Mouse (Mus musculus) hindbrain, embryonic 10.5 days (tissue): ENCODE measurements around the gene Runx1. TPM values are rescaled to one million over a fixed set of nuclear protein-coding genes. Genes with fewer than 3 reads are reported as not detected.
A peak's percentile ranks its signal among the peaks of the same experiment; 100 is the strongest.

Source experiments
- DNase-seq: peaks from one replicate; pipeline ENCODE4 v3.0.0-alpha.2; 2017; ENCODE audit warnings: low spot score
- H3K27ac ChIP-seq: fragments of 300-500 bp; sonication (generic); 2 replicates; pipeline ENCODE4 v1.5.1; 2016; ENCODE audit warnings: mild to moderate bottlenecking, moderate library complexity
- H3K27me3 ChIP-seq: fragments of 300-500 bp; sonication (generic); 2 replicates; pipeline ENCODE4 v1.6.1; 2016; ENCODE audit warnings: mild to moderate bottlenecking; ENCODE audit not compliant: poor library complexity, insufficient read depth, severe bottlenecking
- H3K36me3 ChIP-seq: fragments of 300-500 bp; sonication (generic); 2 replicates; pipeline ENCODE4 v1.6.1; 2016; ENCODE audit warnings: mild to moderate bottlenecking, moderate library complexity
- H3K4me1 ChIP-seq: fragments of 300-500 bp; sonication (generic); replicated peaks from 2 replicates; pipeline ENCODE4 v1.6.1; 2016; ENCODE audit warnings: mild to moderate bottlenecking
- H3K4me3 ChIP-seq: fragments of 300-500 bp; sonication (generic); 2 replicates; pipeline ENCODE4 v1.5.1; 2016; ENCODE audit warnings: mild to moderate bottlenecking, moderate library complexity
- H3K9me3 ChIP-seq: fragments of 300-500 bp; sonication (generic); 2 replicates; pipeline ENCODE4 v1.6.1; 2016; ENCODE audit warnings: mild to moderate bottlenecking, moderate library complexity
- WGBS: fragments of 180-500 bp; shearing (Covaris S2); methylation state at CpG from one replicate; pipeline ENCODE4 v1.1.7; 2016; 5-methylcytosine and 5-hydroxymethylcytosine counted together
- polyA plus RNA-seq: library from polyadenylated mRNA; unstranded; fragments of >200 nt; fragmentation: Nextera tagmentation; extraction: Ambion mirVana; gene quantifications from 2 replicates; pipeline ENCODE4 v1.2.1, GENCODE M21; 2016

The Runx1 gene
- polyA plus RNA-seq, 1 experiment from 2014 or later: 2.2 TPM

DNA sequence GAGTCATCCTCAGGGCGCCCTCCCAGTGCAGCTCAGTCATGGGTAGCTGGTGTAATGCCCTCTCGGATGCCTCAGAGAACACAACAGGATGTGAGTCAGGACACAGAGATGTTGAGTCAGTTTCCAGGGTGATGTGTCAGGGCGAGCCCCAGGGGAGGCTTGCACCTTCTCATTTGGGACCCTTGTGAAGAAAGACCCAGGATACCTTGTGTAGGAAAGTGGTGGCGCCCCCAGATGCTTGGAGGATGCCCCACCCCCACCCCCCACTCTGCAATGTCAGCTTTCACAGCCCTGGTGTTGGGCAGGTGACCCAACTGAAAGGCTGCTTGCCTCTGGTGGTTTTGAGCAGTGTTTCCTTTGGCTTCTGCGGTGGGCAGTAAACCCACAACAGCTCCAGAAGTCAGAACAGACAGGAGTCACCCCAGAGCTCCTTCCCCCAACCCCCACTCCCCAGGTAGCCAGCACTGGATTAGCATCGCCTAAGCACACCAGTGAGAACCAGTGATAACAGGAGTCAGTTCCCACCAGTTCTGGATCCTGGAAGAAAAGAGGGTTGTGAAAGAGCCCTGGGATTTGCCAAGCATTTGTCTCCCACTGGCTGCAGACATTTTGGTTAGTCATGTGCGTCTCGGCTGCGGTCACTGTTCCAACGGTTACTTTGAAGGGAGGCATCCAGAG, 205.0 kb downstream of the Runx1 start:
- H3K4me3 ChIP-seq: no peak overlapping the region
- no peak overlapping the region for H3K27ac ChIP-seq
- H3K27me3 ChIP-seq: peaks cover 15% of the 10 kb centered on the region
- 63% methylated on average over 10 of the region's 10 CpGs for WGBS
- H3K4me1 ChIP-seq: peaks cover 29% of the 10 kb centered on the region; the same call in 1 of the 2 replicates
- H3K36me3 ChIP-seq: no peaks in the 10 kb centered on the region
- peaks cover 10% of the 10 kb centered on the region for H3K9me3 ChIP-seq
- no peak for DNase-seq

DNA sequence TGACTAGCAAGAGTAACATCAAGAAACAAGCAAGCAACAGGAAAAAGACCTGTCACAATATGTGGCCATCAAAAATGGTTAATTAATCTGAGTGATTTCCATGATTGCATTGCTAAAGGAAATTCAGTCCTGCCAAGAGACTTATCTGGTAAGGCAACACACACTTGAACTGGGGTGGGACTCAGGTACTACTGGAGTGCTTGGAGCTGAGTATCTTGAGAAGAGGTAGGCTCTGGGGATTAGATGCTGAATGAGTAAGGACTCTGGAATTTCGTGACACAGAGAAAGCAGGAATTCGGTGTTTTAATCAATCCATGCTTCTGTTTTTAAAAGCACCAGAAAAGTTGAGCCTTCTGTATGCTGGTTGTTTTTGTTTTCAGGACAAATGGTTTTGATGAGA, 209.1 kb downstream of the Runx1 start:
- no peak overlapping the region for H3K27ac ChIP-seq
- 90% methylated on average over 2 of the region's 2 CpGs for WGBS
- DNase-seq: no peak

DNA sequence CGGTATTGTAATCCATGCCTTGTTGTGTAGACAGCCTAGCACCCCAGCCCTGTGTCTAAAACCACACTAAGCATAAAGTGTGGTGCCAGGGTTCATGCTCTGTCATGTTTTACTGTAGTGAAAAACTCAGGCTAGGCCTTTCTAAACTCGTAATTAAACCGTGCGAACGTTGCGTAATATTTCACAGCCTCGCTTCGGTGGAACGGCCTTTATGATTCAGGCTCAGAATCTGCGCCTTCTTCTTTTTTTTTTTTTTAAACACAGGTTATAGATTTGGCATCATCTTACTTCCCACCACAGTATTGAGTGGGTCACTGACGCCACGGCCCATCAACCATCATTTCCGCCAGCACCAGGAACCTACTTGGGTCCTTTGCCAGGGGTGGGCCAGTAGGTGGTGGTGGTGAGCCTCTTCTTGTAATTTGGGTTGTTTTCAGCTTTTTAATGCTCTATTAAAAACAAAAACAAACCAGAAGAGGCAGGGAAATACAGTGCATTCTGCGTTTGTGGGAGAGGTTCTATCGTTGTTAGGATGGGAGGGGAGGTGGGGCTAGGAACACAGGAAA, 210.6 kb downstream of the Runx1 start:
- no peak overlapping the region for H3K27ac ChIP-seq
- peaks cover 28% of the 10 kb centered on the region for H3K27me3 ChIP-seq
- H3K9me3 ChIP-seq: peaks cover 10% of the 10 kb centered on the region
- no peak overlapping the region for H3K4me3 ChIP-seq
- no peak for DNase-seq
- H3K4me1 ChIP-seq: peaks cover 29% of the 10 kb centered on the region
- 91% methylated on average over 15 of the region's 15 CpGs for whole genome bisulfite sequencing
- H3K36me3 ChIP-seq: no peaks in the 10 kb centered on the region

More for the DNA sequence above, 209.1 kb downstream of the Runx1 start:
- Histone ChIP-seq H3K27me3 (peaks cover 14% of the 10 kb centered on the region), H3K4me3 (no peak overlapping the region), H3K4me1 (peaks cover 31% of the 10 kb centered on the region), H3K9me3 (peaks cover 10% of the 10 kb centered on the region), H3K36me3 (no peaks in the 10 kb centered on the region)

DNA sequence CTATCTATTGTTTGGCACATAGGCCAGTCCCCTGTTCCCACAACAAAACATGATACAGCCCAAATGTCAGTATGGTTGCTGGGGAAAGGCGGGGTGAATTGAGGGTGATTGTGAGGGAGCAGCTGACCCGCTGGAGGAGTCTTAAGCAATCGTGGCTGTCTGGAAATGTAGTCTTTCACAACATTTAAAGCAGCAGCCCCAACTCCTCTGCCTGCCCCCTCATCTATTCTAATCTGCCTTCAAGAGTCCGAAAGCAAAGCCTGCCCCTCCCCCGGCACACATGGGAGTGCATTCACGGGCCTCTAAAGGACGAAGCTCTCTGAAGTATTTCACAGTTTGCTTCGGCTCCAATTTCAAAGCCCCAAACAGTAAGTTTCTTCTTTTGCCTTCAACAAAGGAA, 213.4 kb downstream of the Runx1 start:
- peaks cover 1% of the 10 kb centered on the region; the same call in 1 of the 2 replicates for H3K9me3 ChIP-seq
- WGBS: 27% methylated on average over 8 of the region's 8 CpGs
- no peaks in the 10 kb centered on the region for H3K36me3 ChIP-seq
- no peak overlapping the region for H3K4me3 ChIP-seq
- DNase-seq: no peak
- H3K4me1 ChIP-seq: peaks cover 50% of the 10 kb centered on the region
- no peak overlapping the region for H3K27ac ChIP-seq
- peaks cover 42% of the 10 kb centered on the region for H3K27me3 ChIP-seq

DNA sequence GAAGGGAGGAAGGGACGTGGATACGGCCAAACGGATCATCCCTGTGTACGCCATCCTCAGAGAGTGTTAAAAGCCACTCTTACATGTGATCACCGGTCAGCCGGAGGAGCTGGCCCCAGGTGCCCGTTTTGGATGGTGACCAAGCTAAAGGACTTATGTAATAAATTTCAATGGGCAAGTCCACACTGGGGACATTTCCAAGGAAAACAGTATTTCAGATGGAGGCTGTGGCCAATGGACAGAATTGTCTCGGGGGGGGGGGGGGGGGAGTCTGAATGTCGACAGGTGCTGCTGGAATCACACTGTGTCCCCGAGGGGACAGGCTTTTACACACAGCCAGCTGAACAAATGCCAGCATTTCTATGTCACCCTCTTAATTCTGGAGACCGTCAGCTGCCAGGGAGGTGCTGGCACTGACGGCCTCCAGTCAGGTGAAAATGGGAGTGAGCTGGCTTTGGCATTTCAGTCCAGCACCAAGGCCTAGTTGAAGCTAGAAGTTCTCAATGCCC, 214.3 kb downstream of the Runx1 start:
- no peak overlapping the region for H3K4me3 ChIP-seq
- no peaks in the 10 kb centered on the region for H3K36me3 ChIP-seq
- H3K27me3 ChIP-seq: peaks cover 51% of the 10 kb centered on the region
- 91% methylated on average over 12 of the region's 12 CpGs for WGBS
- H3K4me1 ChIP-seq: peaks cover 53% of the 10 kb centered on the region
- no peak for DNase-seq
- H3K27ac ChIP-seq: no peak overlapping the region
- H3K9me3 ChIP-seq: no peaks in the 10 kb centered on the region

DNA sequence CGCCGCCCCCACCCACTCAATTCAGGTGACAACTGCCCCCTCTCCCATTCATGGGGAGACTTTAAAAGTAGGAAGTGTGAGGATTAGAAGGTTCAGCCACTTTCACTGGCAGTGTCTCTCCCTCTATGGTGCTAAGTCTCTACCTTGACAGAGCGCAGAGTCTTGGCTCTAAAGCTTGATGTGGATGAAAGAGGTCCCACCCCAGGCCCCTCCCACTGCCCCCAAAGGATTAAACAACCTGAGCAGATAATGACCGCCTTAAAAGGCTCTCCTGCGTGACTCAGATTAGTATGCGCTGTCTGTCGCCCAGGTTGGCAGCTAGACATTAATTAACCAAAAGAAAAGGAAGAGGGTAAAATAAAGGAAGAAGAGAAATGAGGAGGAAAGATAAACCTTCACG, 215.5 kb downstream of the Runx1 start:
- H3K4me3 ChIP-seq: no peak overlapping the region
- H3K27ac ChIP-seq: no peak overlapping the region
- no peak for DNase-seq
- H3K36me3 ChIP-seq: no peaks in the 10 kb centered on the region
- peaks cover 63% of the 10 kb centered on the region for H3K27me3 ChIP-seq
- WGBS: 51% methylated on average over 8 of the region's 8 CpGs
- no peaks in the 10 kb centered on the region for H3K9me3 ChIP-seq
- H3K4me1 ChIP-seq: peaks cover 65% of the 10 kb centered on the region

DNA sequence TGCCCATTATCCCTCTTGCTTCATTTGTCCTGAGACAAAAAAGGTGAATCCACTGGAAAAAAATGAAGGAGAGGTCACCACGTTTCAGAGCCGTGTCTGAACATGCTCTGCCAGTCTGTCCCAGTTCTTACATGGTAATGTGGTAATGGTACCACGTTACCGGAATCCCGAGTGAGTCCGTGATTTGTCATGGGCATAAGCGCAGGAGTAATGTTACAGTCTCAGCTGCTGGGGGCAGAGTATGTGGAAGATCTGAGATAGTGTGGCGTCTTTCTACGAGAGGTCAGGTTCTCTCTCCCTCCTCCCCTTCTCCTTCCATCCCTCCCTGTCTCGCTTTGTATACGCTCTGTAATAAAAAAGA, 216.3 kb downstream of the Runx1 start:
- H3K9me3 ChIP-seq: no peaks in the 10 kb centered on the region
- peaks cover 70% of the 10 kb centered on the region for H3K27me3 ChIP-seq
- H3K4me3 ChIP-seq: no peak overlapping the region
- DNase-seq: no peak
- 72% methylated on average over 11 of the region's 11 CpGs for WGBS
- no peaks in the 10 kb centered on the region for H3K36me3 ChIP-seq
- peaks cover 68% of the 10 kb centered on the region for H3K4me1 ChIP-seq
- H3K27ac ChIP-seq: no peak overlapping the region

DNA sequence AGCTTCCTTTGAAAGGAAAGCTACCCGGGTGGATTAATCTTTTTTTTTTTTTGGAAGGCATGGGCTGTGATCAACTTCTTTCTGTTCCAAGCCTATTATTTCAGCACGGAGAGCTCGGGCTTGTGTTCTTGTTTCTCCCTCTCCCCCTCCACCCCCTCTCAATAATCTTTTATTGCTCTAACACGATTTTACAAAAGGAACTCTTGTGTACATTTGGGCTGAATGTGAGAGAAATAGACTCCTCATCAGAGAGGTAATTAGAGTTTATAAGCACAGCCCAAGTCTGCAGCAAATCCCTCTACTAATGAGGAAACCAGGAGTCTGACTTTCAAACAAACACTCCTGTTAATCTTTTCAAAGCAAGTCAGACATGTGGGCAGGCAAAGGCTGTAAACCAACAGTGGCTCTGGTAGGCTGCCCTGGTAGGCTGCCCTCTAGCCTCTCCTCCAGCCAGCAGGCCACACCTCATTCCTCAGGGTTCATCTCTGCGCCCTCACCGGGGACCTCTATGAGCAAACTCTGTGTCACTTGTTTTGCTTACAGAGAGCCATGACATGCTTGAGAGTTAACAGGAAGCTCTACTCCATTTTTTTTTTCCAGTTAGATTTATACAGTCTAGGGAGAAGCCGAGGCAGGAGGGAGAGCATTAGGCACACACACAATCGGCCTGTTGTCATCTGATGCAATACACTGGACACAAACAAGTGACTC, 216.8 kb downstream of the Runx1 start:
- Histone ChIP-seq H3K4me1 (peaks cover 68% of the 10 kb centered on the region), H3K9me3 (no peaks in the 10 kb centered on the region), H3K27me3 (peaks cover 73% of the 10 kb centered on the region), H3K4me3 (no peak overlapping the region), H3K27ac (no peak overlapping the region), H3K36me3 (no peaks in the 10 kb centered on the region)
- 36% methylated on average over 8 of the region's 8 CpGs for WGBS
- DNase-seq: no peak

DNA sequence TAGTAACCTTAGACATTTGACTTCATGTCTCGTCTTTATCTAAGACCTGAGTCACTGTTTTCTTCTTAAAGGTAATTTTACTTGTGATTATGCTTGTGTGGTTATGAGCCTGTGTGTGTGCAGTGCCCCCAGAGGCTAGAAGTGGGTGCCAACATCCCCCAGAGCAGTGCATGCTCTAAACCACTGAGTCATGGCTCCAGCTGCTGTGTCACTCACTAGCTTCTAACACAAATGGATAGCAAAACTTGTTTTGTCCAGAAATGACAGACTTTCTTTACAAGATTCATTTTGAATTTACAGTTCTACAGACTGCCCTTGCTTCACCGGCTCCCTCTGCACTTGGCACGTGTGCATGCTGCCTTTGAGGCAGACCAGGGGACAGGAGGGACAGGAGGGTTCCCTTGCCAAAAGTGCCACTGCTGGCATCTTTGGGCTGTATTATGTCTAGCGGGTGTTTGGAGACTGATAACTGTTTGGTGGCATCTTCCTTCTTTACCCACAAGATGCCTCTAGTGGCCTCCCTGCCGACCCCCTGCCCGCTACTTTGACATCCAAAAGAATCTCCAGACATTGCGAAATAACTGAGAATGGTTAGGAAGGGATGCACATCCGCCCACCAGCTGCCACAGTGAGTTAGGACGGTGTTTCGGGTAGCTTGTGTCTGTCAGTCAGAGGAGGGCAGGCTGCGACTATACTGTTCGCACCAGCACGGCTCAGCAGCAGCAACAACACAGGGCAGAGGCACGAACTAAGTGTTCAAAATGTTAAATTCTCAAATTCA, 217.6 kb downstream of the Runx1 start:
- 53% methylated on average over 14 of the region's 14 CpGs for WGBS
- H3K27ac ChIP-seq: no peak overlapping the region
- H3K4me1 ChIP-seq: peaks cover 66% of the 10 kb centered on the region
- H3K4me3 ChIP-seq: no peak overlapping the region
- H3K9me3 ChIP-seq: no peaks in the 10 kb centered on the region
- no peaks in the 10 kb centered on the region for H3K36me3 ChIP-seq
- DNase-seq: no peak
- H3K27me3 ChIP-seq: peaks cover 71% of the 10 kb centered on the region

DNA sequence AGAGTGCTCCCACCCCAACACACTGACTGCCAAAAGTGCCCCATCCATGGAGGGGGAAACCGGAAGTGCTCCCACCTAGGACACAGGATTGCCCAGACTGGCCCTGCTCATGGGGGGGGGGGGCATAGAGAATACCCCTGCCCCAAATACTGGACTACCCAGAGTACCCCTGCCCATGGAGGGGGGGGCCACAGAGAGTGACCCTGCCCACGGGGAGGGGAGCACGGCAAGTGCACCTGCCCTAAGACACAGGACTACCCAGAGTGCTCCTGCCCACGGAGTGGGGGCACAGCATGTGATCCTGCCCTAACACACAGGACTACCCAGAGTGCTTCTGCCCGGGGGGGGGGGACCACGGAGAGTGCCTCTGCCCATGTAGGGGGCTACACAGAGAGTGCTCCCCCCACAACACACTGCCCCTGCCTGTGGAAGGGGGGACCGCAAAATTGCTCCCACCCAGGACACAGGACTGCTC, 219.4 kb downstream of the Runx1 start:
- WGBS: 79% methylated on average over 7 of the region's 7 CpGs
- peaks cover 52% of the 10 kb centered on the region for H3K4me1 ChIP-seq
- no peak overlapping the region for H3K27ac ChIP-seq

DNA sequence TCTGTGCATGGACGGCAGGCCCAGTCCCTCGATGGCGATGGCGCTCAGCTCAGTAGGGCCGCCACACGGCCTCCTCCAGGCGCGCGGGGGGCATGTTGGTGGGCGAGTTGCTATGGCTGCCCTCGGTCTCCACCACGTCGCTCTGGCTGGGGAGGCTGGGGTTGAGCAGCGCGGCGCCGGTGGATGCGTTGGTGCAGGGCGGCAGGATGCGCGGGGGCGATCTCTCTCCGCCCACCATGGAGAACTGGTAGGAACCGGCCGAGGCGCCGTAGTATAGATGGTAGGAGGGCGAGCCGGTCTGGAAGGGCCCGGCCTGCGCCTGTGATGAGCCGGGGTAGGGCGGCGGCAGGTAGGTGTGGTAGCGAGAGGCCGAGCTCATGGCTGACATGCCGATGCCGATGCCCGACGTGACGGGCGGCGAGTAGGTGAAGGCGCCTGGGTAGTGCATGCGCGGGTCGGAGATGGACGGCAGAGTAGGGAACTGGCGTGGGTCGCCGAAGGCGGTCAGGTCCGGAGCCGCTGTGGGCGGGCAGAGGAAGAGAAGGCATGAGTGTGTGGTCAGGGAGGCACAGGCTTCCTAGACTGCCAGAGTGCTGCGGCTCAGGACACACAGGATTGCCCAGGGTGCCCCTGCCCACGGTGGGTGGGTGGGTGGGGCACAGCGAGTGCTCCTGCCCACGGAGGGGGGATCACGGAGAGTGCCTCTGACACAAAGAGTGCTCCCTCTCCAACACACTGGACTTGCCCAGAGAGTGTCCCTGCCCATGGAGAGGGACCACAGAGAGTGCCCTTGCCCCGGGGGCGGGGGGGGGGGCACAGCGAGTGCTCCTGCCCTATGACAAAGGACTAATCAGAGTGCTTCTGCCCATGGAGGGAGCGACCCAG, 220.1 kb downstream of the Runx1 start:
- Histone ChIP-seq H3K4me1 (peaks cover 46% of the 10 kb centered on the region), H3K36me3 (no peaks in the 10 kb centered on the region), H3K27me3 (peaks cover 59% of the 10 kb centered on the region), H3K4me3 (peak overlapping the region; percentile 56), H3K9me3 (no peaks in the 10 kb centered on the region), H3K27ac (peak overlapping the region; percentile 79)
- DNase-seq: peak; percentile 59
- 12% methylated on average over 64 of the region's 64 CpGs for WGBS

More for the DNA sequence above, 219.4 kb downstream of the Runx1 start:
- H3K9me3 ChIP-seq: no peaks in the 10 kb centered on the region
- DNase-seq: no peak
- no peaks in the 10 kb centered on the region for H3K36me3 ChIP-seq
- peaks cover 65% of the 10 kb centered on the region for H3K27me3 ChIP-seq
- H3K4me3 ChIP-seq: no peak overlapping the region

DNA sequence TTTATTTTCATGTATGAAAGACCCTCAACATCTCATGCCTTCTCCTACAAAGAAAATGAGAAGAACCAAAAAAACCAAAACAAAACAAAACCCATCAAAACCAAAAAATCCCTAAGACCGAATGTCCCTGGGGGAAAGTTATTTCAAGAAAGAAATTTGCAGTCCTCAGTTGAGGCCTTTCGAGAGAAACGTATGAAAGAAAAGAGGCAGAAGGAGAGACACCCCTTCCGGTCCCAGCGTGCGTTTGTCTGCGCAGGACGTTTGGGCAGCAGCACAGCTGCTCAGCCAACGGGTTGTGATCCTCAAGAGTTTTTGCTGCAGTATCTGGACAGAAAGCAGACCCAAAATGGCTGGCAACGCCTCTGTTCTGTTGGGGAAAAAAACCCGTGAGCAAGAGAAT, 223.4 kb downstream of the Runx1 start:
- H3K27me3 ChIP-seq: peaks cover 50% of the 10 kb centered on the region
- H3K36me3 ChIP-seq: no peaks in the 10 kb centered on the region
- H3K4me1 ChIP-seq: peaks cover 26% of the 10 kb centered on the region
- H3K9me3 ChIP-seq: no peaks in the 10 kb centered on the region
- no peak for DNase-seq
- no peak overlapping the region for H3K27ac ChIP-seq
- H3K4me3 ChIP-seq: no peak overlapping the region
- WGBS: 83% methylated on average over 11 of the region's 11 CpGs
